Mouse (Mus musculus) ES-E14 (cell line): ENCODE data around the gene Klk15. TPM values are rescaled to one million over a fixed set of nuclear protein-coding genes. Genes with fewer than 3 reads are reported as not detected.
"Not testable (repeated sequence)": the region's sequence is repeated elsewhere in the genome, so short reads cannot be mapped to it uniquely, and the experiment has no call there.

Experiments
- DNase-seq: peaks from one replicate; pipeline ENCODE4 v3.0.0-alpha.2; 2013; ENCODE audit warnings: low read depth, low spot score
- H3K27ac ChIP-seq: 2 replicates; pipeline ENCODE4 v1.5.1; 2012; ENCODE audit warnings: low read depth, mild to moderate bottlenecking, low read length, moderate library complexity, mixed read lengths; ENCODE audit not compliant: poor library complexity, insufficient read depth, severe bottlenecking
- H3K36me3 ChIP-seq: 2 replicates; pipeline ENCODE4 v1.6.1; 2012; ENCODE audit warnings: mild to moderate bottlenecking, low read length, moderate library complexity, mixed read lengths; ENCODE audit not compliant: control insufficient read depth, poor library complexity, insufficient read depth, severe bottlenecking
- H3K4me1 ChIP-seq, 2 experiments: fragments of 150-350 bp in 1 of 2; sonication (generic) in 1 of 2; 2 replicates each; pipeline ENCODE4 v1.6.1; 2012; ENCODE audit warnings: low read length in 2 of 2, mild to moderate bottlenecking in 1 of 2, mixed read lengths in 1 of 2; ENCODE audit not compliant: control insufficient read depth in 2 of 2, insufficient read depth in 2 of 2, poor library complexity in 1 of 2
- H3K4me3 ChIP-seq, 2 experiments: fragments of 150-350 bp in 1 of 2; sonication (generic) in 1 of 2; 2 replicates each; pipeline ENCODE4 v1.5.1; 2012; ENCODE audit warnings: low read length in 2 of 2, low read depth in 1 of 2, mild to moderate bottlenecking in 1 of 2, mixed read lengths in 1 of 2; ENCODE audit not compliant: insufficient read depth in 1 of 2, poor library complexity in 1 of 2, severe bottlenecking in 1 of 2
- H3K9ac ChIP-seq: 2 replicates; pipeline ENCODE4 v1.6.1; 2012; ENCODE audit warnings: low read depth, mild to moderate bottlenecking, low read length, mixed read lengths; ENCODE audit not compliant: poor library complexity, insufficient read depth, severe bottlenecking
- H3K9me3 ChIP-seq: fragments of 150-350 bp; sonication (generic); 2 replicates; pipeline ENCODE4 v1.6.1; 2012; ENCODE audit warnings: low read depth, mild to moderate bottlenecking, low read length; ENCODE audit not compliant: control insufficient read depth, insufficient read depth
- CHD2 ChIP-seq: IDR thresholded peaks from 2 replicates; pipeline ENCODE4 v1.6.1; 2014; ENCODE audit warnings: mild to moderate bottlenecking, low read depth, low read length, inconsistent platforms
- HCFC1 ChIP-seq: IDR thresholded peaks from 2 replicates; pipeline ENCODE4 v1.6.1; 2012; ENCODE audit warnings: low read length, inconsistent platforms, borderline replicate concordance; ENCODE audit not compliant: insufficient read depth
- MAFK ChIP-seq: IDR thresholded peaks from 2 replicates; pipeline ENCODE4 v1.6.1; 2014; ENCODE audit warnings: mild to moderate bottlenecking, low read depth, low read length, inconsistent platforms; ENCODE audit not compliant: insufficient read depth
- ZC3H11A ChIP-seq: IDR thresholded peaks from 2 replicates; pipeline ENCODE4 v1.6.1; 2012; ENCODE audit warnings: low read depth, mild to moderate bottlenecking, inconsistent platforms, low read length, borderline replicate concordance
- ZNF384 ChIP-seq: IDR thresholded peaks from 2 replicates; pipeline ENCODE4 v1.6.1; 2012; ENCODE audit warnings: low read depth, low read length, inconsistent platforms
- in situ Hi-C, 2 experiments: fragments of 600-800 bp; cut with MboI; formaldehyde crosslinking; loops; one replicate each; pipeline ENCODE4 v1.15.1; 2025; ENCODE audit warnings: low sequenced_read_pairs in 2 of 2, inconsistent platforms in 1 of 2; ENCODE audit not compliant: unreplicated experiment in 2 of 2
- total RNA-seq: library from RNA; depleted of rRNA; stranded (reverse); fragments of 300-350 nt; gene quantifications from 2 replicates; pipeline ENCODE4 v1.2.3, GENCODE M21; 2012

Klk15 gene
- total RNA-seq, 1 experiment, result not detected

GRCm38 (mm10) chr7:43952703-43953102, 19.2 kb downstream of the Klk15 start:
- DNase-seq, result no peak
- no peak overlapping the region for H3K4me3 ChIP-seq
- H3K4me1 ChIP-seq, result no peaks in the 10 kb centered on the region
- in situ Hi-C loops, result loop anchor here in 1 of 2 experiments (25.0 kb wide), 1 partner anchor 260 kb away; the partner anchor contains the start of genes Klk1b4 and Klk1b5
- no peak for TF ChIP-seq MAFK
- TF ChIP-seq HCFC1, result no peak
- TF ChIP-seq ZNF384, result no peak
- no peak for TF ChIP-seq ZC3H11A
- no peak for TF ChIP-seq CHD2
- H3K9ac ChIP-seq, result no peak overlapping the region
- no peak overlapping the region for H3K27ac ChIP-seq
- H3K9me3 ChIP-seq, result no peaks in the 10 kb centered on the region
- H3K36me3 ChIP-seq, result no peaks in the 10 kb centered on the region

GRCm38 (mm10) chr7:43966451-43966850, 32.9 kb downstream of the Klk15 start, which contains the start of gene Klk1b1:
Gene Klk1b1 (plus strand): TSS chr7:43966751.
- Histone ChIP-seq H3K4me1 (no peaks in the 10 kb centered on the region), H3K9ac (no peak within 1 kb of the TSS), H3K36me3 (no peaks in the 10 kb centered on the region), H3K4me3 (no peak within 1 kb of the TSS), H3K27ac (no peak within 1 kb of the TSS), H3K9me3 (no peaks in the 10 kb centered on the region)
- DNase-seq, result no peak
- in situ Hi-C loops, result loop anchor here in 1 of 2 experiments (10.0 to 25.0 kb wide), 2 partner anchors 128 to 246 kb away; partner anchors contain the start of genes Klk1b4 and Klk1b5
- TF ChIP-seq HCFC1, result no peak

GRCm38 (mm10) chr7:43967058-43967457, 33.5 kb downstream of the Klk15 start:
- Histone ChIP-seq H3K4me1 (no peaks in the 10 kb centered on the region), H3K9ac (no peak overlapping the region), H3K27ac (no peak overlapping the region), H3K36me3 (no peaks in the 10 kb centered on the region), H3K4me3 (no peak overlapping the region), H3K9me3 (no peaks in the 10 kb centered on the region)
- no peak for DNase-seq
- TF ChIP-seq ZNF384, result no peak
- TF ChIP-seq ZC3H11A, result no peak
- TF ChIP-seq HCFC1, result no peak
- no peak for TF ChIP-seq CHD2
- TF ChIP-seq MAFK, result no peak
- in situ Hi-C loops, result loop anchor here in 1 of 2 experiments (10.0 to 25.0 kb wide), 2 partner anchors 128 to 245 kb away; partner anchors contain the start of genes Klk1b4 and Klk1b5

GRCm38 (mm10) chr7:43967612-43968011, 34.1 kb downstream of the Klk15 start:
- Histone ChIP-seq H3K27ac (no peak overlapping the region), H3K4me3 (no peak overlapping the region), H3K9ac (no peak overlapping the region), H3K9me3 (no peaks in the 10 kb centered on the region), H3K4me1 (no peaks in the 10 kb centered on the region), H3K36me3 (no peaks in the 10 kb centered on the region)
- DNase-seq, result no peak
- TF ChIP-seq ZC3H11A (no peak), CHD2 (no peak), MAFK (no peak)
- in situ Hi-C loops, result loop anchor here in 1 of 2 experiments (10.0 to 25.0 kb wide), 2 partner anchors 127 to 245 kb away; partner anchors contain the start of genes Klk1b4 and Klk1b5

GRCm38 (mm10) chr7:43975761-43976160, 42.2 kb downstream of the Klk15 start, which contains the start of gene Klk1b9:
Gene Klk1b9 (plus strand): TSS chr7:43976061.
- DNase-seq, H3K9me3 ChIP-seq, in situ Hi-C loops, H3K4me1 ChIP-seq, H3K36me3 ChIP-seq, H3K27ac ChIP-seq, H3K9ac ChIP-seq, H3K4me3 ChIP-seq: not testable (repeated sequence)
